Mouse (Mus musculus): ENCODE data around the gene Ehd2. TPM values are rescaled to one million over a fixed set of nuclear protein-coding genes. Genes with fewer than 3 reads are reported as not detected.
A peak's percentile ranks its signal among the peaks of the same experiment; 100 is the strongest.

Gene Ehd2
- 10.1 and 10.4 TPM in 2 replicates for polyA plus RNA-seq (2016; fragmentation: Nextera tagmentation; extraction: Ambion mirVana)

GRCm38 (mm10) chr7:15967312-15967711 lies at the start of gene Ehd2:
Gene Ehd2 (minus strand): TSS chr7:15967567.
- Histone ChIP-seq H3K4me1 (peaks cover 15% of the 10 kb centered on the region), H3K9me3 (replicated peaks) (0 out of 2 replicates have a peak, but pooled peaks cover 2% of the 10 kb centered on the region), H3K27ac (0 out of 2 replicates have a peak within 1 kb of the TSS, but pooled peaks have one; percentile 22), H3K4me3 (peak within 1 kb of the TSS; percentile 44), H3K27me3 (ENCODE audit: low read depth, poor library complexity, severe bottlenecking) (no peaks in the 10 kb centered on the region), H3K36me3 (peaks cover 25% of the 10 kb centered on the region)
- peak; percentile 87 for DNase-seq (ENCODE audit: low spot score)
- 1% methylated on average over 22 of the region's 22 CpGs for WGBS

GRCm38 (mm10) chr7:16015384-16015783 lies 48.0 kb upstream of the Ehd2 start:
- WGBS, result 91% methylated on average over 5 of the region's 5 CpGs
- H3K4me1 ChIP-seq, result peaks cover 16% of the 10 kb centered on the region
- DNase-seq (ENCODE audit: low spot score), result no peak
- H3K36me3 ChIP-seq, result peaks cover 42% of the 10 kb centered on the region
- no peak overlapping the region for H3K4me3 ChIP-seq
- no peaks in the 10 kb centered on the region for H3K9me3 ChIP-seq (replicated peaks)
- H3K27ac ChIP-seq, result no peak overlapping the region
- no peaks in the 10 kb centered on the region for H3K27me3 ChIP-seq (ENCODE audit: low read depth, poor library complexity, severe bottlenecking)

GRCm38 (mm10) chr7:16014521-16015175 lies 47.3 kb upstream of the Ehd2 start:
- H3K27me3 ChIP-seq (ENCODE audit: low read depth, poor library complexity, severe bottlenecking), result no peaks in the 10 kb centered on the region
- H3K4me1 ChIP-seq, result peaks cover 16% of the 10 kb centered on the region
- H3K27ac ChIP-seq, result no peak overlapping the region
- H3K36me3 ChIP-seq, result peaks cover 41% of the 10 kb centered on the region
- WGBS, result 94% methylated on average over 8 of the region's 8 CpGs
- no peaks in the 10 kb centered on the region for H3K9me3 ChIP-seq (replicated peaks)
- no peak for DNase-seq (ENCODE audit: low spot score)
- no peak overlapping the region for H3K4me3 ChIP-seq

- H3K4me1 ChIP-seq, result peaks cover 16% of the 10 kb centered on the region
- H3K27ac ChIP-seq, result no peak overlapping the region
- 56% methylated on average over 5 of the region's 5 CpGs for WGBS
- no peaks in the 10 kb centered on the region for H3K9me3 ChIP-seq (replicated peaks)
- H3K27me3 ChIP-seq (ENCODE audit: low read depth, poor library complexity, severe bottlenecking), result no peaks in the 10 kb centered on the region
- DNase-seq (ENCODE audit: low spot score), result no peak
- H3K4me3 ChIP-seq, result no peak overlapping the region
- peaks cover 40% of the 10 kb centered on the region for H3K36me3 ChIP-seq
Measured at GRCm38 (mm10) chr7:16013722-16014275, 46.4 kb upstream of the Ehd2 start.

- Histone ChIP-seq H3K4me1 (peaks cover 16% of the 10 kb centered on the region), H3K36me3 (peaks cover 42% of the 10 kb centered on the region), H3K9me3 (replicated peaks) (no peaks in the 10 kb centered on the region), H3K27me3 (ENCODE audit: low read depth, poor library complexity, severe bottlenecking) (no peaks in the 10 kb centered on the region), H3K27ac (no peak overlapping the region), H3K4me3 (no peak overlapping the region)
- peak; percentile 43 for DNase-seq (ENCODE audit: low spot score)
- WGBS, result 79% methylated on average over 11 of the region's 11 CpGs
Measured at GRCm38 (mm10) chr7:16012576-16013263, 45.4 kb upstream of the Ehd2 start.

- DNase-seq (ENCODE audit: low spot score), result no peak
- peaks cover 16% of the 10 kb centered on the region for H3K4me1 ChIP-seq
- H3K4me3 ChIP-seq, result no peak overlapping the region
- WGBS, result 95% methylated on average over 7 of the region's 7 CpGs
- no peaks in the 10 kb centered on the region for H3K27me3 ChIP-seq (ENCODE audit: low read depth, poor library complexity, severe bottlenecking)
- no peak overlapping the region for H3K27ac ChIP-seq
- peaks cover 51% of the 10 kb centered on the region for H3K36me3 ChIP-seq
- no peaks in the 10 kb centered on the region for H3K9me3 ChIP-seq (replicated peaks)
Measured at GRCm38 (mm10) chr7:16011418-16012085, 44.2 kb upstream of the Ehd2 start.

GRCm38 (mm10) chr7:16010649-16011048 lies 43.3 kb upstream of the Ehd2 start:
- 93% methylated on average over 5 of the region's 5 CpGs for WGBS
- no peak overlapping the region for H3K4me3 ChIP-seq
- H3K9me3 ChIP-seq (replicated peaks), result no peaks in the 10 kb centered on the region

GRCm38 (mm10) chr7:16009636-16010035 lies 42.3 kb upstream of the Ehd2 start:
- Histone ChIP-seq H3K9me3 (replicated peaks) (no peaks in the 10 kb centered on the region), H3K36me3 (peaks cover 50% of the 10 kb centered on the region), H3K4me1 (peaks cover 16% of the 10 kb centered on the region), H3K27me3 (ENCODE audit: low read depth, poor library complexity, severe bottlenecking) (no peaks in the 10 kb centered on the region), H3K4me3 (no peak overlapping the region), H3K27ac (no peak overlapping the region)
- DNase-seq (ENCODE audit: low spot score), result no peak
- 95% methylated on average over 7 of the region's 7 CpGs for WGBS

More at GRCm38 (mm10) chr7:16010649-16011048, 43.3 kb upstream of the Ehd2 start:
- DNase-seq (ENCODE audit: low spot score), result no peak
- no peak overlapping the region for H3K27ac ChIP-seq
- H3K36me3 ChIP-seq, result peaks cover 56% of the 10 kb centered on the region
- no peaks in the 10 kb centered on the region for H3K27me3 ChIP-seq (ENCODE audit: low read depth, poor library complexity, severe bottlenecking)
- peaks cover 16% of the 10 kb centered on the region for H3K4me1 ChIP-seq

- H3K27ac ChIP-seq, result no peak overlapping the region
- no peak for DNase-seq (ENCODE audit: low spot score)
- H3K27me3 ChIP-seq (ENCODE audit: low read depth, poor library complexity, severe bottlenecking), result no peaks in the 10 kb centered on the region
- 88% methylated on average over 3 of the region's 3 CpGs for WGBS
- H3K36me3 ChIP-seq, result peaks cover 34% of the 10 kb centered on the region
- H3K4me1 ChIP-seq, result peaks cover 12% of the 10 kb centered on the region
- H3K4me3 ChIP-seq, result no peak overlapping the region
- H3K9me3 ChIP-seq (replicated peaks), result no peaks in the 10 kb centered on the region
Measured at GRCm38 (mm10) chr7:16005020-16005419, 37.7 kb upstream of the Ehd2 start.

GRCm38 (mm10) chr7:16004177-16004856 lies 37.0 kb upstream of the Ehd2 start:
- no peak for DNase-seq (ENCODE audit: low spot score)
- WGBS, result 74% methylated on average over 12 of the region's 12 CpGs
- H3K27me3 ChIP-seq (ENCODE audit: low read depth, poor library complexity, severe bottlenecking), result no peaks in the 10 kb centered on the region
- H3K27ac ChIP-seq, result no peak overlapping the region
- peaks cover 34% of the 10 kb centered on the region for H3K36me3 ChIP-seq
- no peak overlapping the region for H3K4me3 ChIP-seq
- H3K4me1 ChIP-seq, result peaks cover 13% of the 10 kb centered on the region
- H3K9me3 ChIP-seq (replicated peaks), result no peaks in the 10 kb centered on the region

GRCm38 (mm10) chr7:16003032-16003431 lies 35.7 kb upstream of the Ehd2 start:
- Histone ChIP-seq H3K27ac (no peak overlapping the region), H3K4me3 (no peak overlapping the region), H3K4me1 (peaks cover 13% of the 10 kb centered on the region), H3K36me3 (peaks cover 42% of the 10 kb centered on the region), H3K27me3 (ENCODE audit: low read depth, poor library complexity, severe bottlenecking) (no peaks in the 10 kb centered on the region), H3K9me3 (replicated peaks) (no peaks in the 10 kb centered on the region)
- no peak for DNase-seq (ENCODE audit: low spot score)
- WGBS, result 84% methylated on average over 4 of the region's 4 CpGs

GRCm38 (mm10) chr7:16002171-16002570 lies 34.8 kb upstream of the Ehd2 start:
- Histone ChIP-seq H3K27ac (no peak overlapping the region), H3K36me3 (peaks cover 43% of the 10 kb centered on the region), H3K4me3 (no peak overlapping the region), H3K4me1 (peaks cover 13% of the 10 kb centered on the region), H3K27me3 (ENCODE audit: low read depth, poor library complexity, severe bottlenecking) (no peaks in the 10 kb centered on the region), H3K9me3 (replicated peaks) (no peaks in the 10 kb centered on the region)
- 95% methylated on average over 5 of the region's 5 CpGs for WGBS
- DNase-seq (ENCODE audit: low spot score), result no peak

Data from limb, embryonic 10.5 days (tissue).